Mouse (Mus musculus): Measurements from ENCODE around the gene Dnmt3a. TPM values are rescaled to one million over a fixed set of nuclear protein-coding genes. Genes with fewer than 3 reads are reported as not detected.

Dnmt3a gene
- polyA plus RNA-seq, 1 experiment from 2014 or later: 124 TPM

- Histone ChIP-seq H3K9me3 (replicated peaks) (no peaks in the 10 kb centered on the region), H3K27ac (no peak overlapping the region), H3K9ac (no peak overlapping the region), H3K4me1 (no peaks in the 10 kb centered on the region), H3K36me3 (no peaks in the 10 kb centered on the region), H3K4me3 (replicated peaks) (no peak overlapping the region), H3K4me2 (no peak overlapping the region), H3K27me3 (no peaks in the 10 kb centered on the region)
- 58% methylated on average over 6 of the region's 6 CpGs for WGBS
- no peak for ATAC-seq (replicated peaks; ENCODE audit: low FRiP score)
These were observed 141.7 kb downstream of the Dnmt3a start for GRCm38 (mm10) chr12:3947503-3947902.

GRCm38 (mm10) chr12:3954651-3955050, 148.8 kb downstream of the Dnmt3a start, which contains the start of gene Pomc:
TSS of gene Pomc (plus strand) at chr12:3954951.
- Histone ChIP-seq H3K9me3 (replicated peaks) (no peaks in the 10 kb centered on the region), H3K27me3 (peaks cover 27% of the 10 kb centered on the region), H3K4me1 (peaks cover 2% of the 10 kb centered on the region; the same call in 1 of the 2 replicates), H3K4me3 (replicated peaks) (no peak within 1 kb of the TSS), H3K36me3 (no peaks in the 10 kb centered on the region), H3K9ac (no peak within 1 kb of the TSS), H3K27ac (no peak within 1 kb of the TSS), H3K4me2 (no peak within 1 kb of the TSS)
- ATAC-seq (replicated peaks; ENCODE audit: low FRiP score): no peak
- 26% methylated on average over 22 of the region's 22 CpGs for WGBS

GRCm38 (mm10) chr12:3955371-3955770, 149.6 kb downstream of the Dnmt3a start:
- Histone ChIP-seq H3K9ac (no peak overlapping the region), H3K27me3 (peaks cover 27% of the 10 kb centered on the region), H3K9me3 (replicated peaks) (no peaks in the 10 kb centered on the region), H3K4me3 (replicated peaks) (no peak overlapping the region), H3K36me3 (no peaks in the 10 kb centered on the region), H3K4me2 (no peak overlapping the region), H3K4me1 (peaks cover 6% of the 10 kb centered on the region; the same call in 1 of the 2 replicates), H3K27ac (no peak overlapping the region)
- no peak for ATAC-seq (replicated peaks; ENCODE audit: low FRiP score)
- WGBS: 31% methylated on average over 10 of the region's 10 CpGs

- no peak overlapping the region for H3K9ac ChIP-seq
- H3K27me3 ChIP-seq: peaks cover 27% of the 10 kb centered on the region
- H3K9me3 ChIP-seq (replicated peaks): no peaks in the 10 kb centered on the region
- no peak for ATAC-seq (replicated peaks; ENCODE audit: low FRiP score)
- no peaks in the 10 kb centered on the region for H3K36me3 ChIP-seq
- H3K4me3 ChIP-seq (replicated peaks): no peak overlapping the region
- peaks cover 9% of the 10 kb centered on the region; the same call in 1 of the 2 replicates for H3K4me1 ChIP-seq
- WGBS: 13% methylated on average over 3 of the region's 3 CpGs
- no peak overlapping the region for H3K27ac ChIP-seq
- H3K4me2 ChIP-seq: no peak overlapping the region
These were observed 150.5 kb downstream of the Dnmt3a start for GRCm38 (mm10) chr12:3956351-3956750.

- H3K36me3 ChIP-seq: no peaks in the 10 kb centered on the region
- H3K4me2 ChIP-seq: peak overlapping the region; percentile 83
- peak overlapping the region; percentile 51 for H3K9ac ChIP-seq
- no peaks in the 10 kb centered on the region for H3K9me3 ChIP-seq (replicated peaks)
- 2% methylated on average over 53 of the region's 53 CpGs for WGBS
- peak; percentile 96 for ATAC-seq (replicated peaks; ENCODE audit: low FRiP score)
- peaks cover 9% of the 10 kb centered on the region; the same call in 1 of the 2 replicates for H3K4me1 ChIP-seq
- peaks cover 10% of the 10 kb centered on the region for H3K27me3 ChIP-seq
- peak overlapping the region; percentile 51 for H3K4me3 ChIP-seq (replicated peaks)
- H3K27ac ChIP-seq: peak overlapping the region; percentile 84
These were observed 154.2 kb downstream of the Dnmt3a start for GRCm38 (mm10) chr12:3959791-3960543.

GRCm38 (mm10) chr12:3960553-3960952, 154.7 kb downstream of the Dnmt3a start:
- H3K27me3 ChIP-seq: peaks cover 4% of the 10 kb centered on the region
- peaks cover 9% of the 10 kb centered on the region; the same call in 1 of the 2 replicates for H3K4me1 ChIP-seq
- no peaks in the 10 kb centered on the region for H3K9me3 ChIP-seq (replicated peaks)
- ATAC-seq (replicated peaks; ENCODE audit: low FRiP score): no peak
- H3K36me3 ChIP-seq: no peaks in the 10 kb centered on the region
- 50% methylated on average over 4 of the region's 4 CpGs for WGBS
- H3K9ac ChIP-seq: no peak overlapping the region
- peak overlapping the region; percentile 84; the same call in 1 of the 2 replicates for H3K27ac ChIP-seq
- peak overlapping the region; percentile 83 for H3K4me2 ChIP-seq
- H3K4me3 ChIP-seq (replicated peaks): peak overlapping the region; percentile 51

Other genes with a start within 250 kb of the Dnmt3a start
- gene Dtnb, start 233.6 kb upstream of the Dnmt3a start, polyA plus RNA-seq (2015; fragmentation: Nextera tagmentation; extraction: Ambion mirVana): 41.3 and 47.2 TPM in 2 replicates
- 2.4 and 3.4 TPM in 2 replicates for gene Pomc, start 148.9 kb downstream of the Dnmt3a start, polyA plus RNA-seq (2015; fragmentation: Nextera tagmentation; extraction: Ambion mirVana)
- 3.4 TPM in 2 replicates for gene Efr3b, start 232.9 kb downstream of the Dnmt3a start, polyA plus RNA-seq (2015; fragmentation: Nextera tagmentation; extraction: Ambion mirVana)

Measured in kidney, embryonic 15.5 days (tissue).